Mouse (Mus musculus): ENCODE measurements around the gene Kank2.

The Kank2 gene

DNA sequence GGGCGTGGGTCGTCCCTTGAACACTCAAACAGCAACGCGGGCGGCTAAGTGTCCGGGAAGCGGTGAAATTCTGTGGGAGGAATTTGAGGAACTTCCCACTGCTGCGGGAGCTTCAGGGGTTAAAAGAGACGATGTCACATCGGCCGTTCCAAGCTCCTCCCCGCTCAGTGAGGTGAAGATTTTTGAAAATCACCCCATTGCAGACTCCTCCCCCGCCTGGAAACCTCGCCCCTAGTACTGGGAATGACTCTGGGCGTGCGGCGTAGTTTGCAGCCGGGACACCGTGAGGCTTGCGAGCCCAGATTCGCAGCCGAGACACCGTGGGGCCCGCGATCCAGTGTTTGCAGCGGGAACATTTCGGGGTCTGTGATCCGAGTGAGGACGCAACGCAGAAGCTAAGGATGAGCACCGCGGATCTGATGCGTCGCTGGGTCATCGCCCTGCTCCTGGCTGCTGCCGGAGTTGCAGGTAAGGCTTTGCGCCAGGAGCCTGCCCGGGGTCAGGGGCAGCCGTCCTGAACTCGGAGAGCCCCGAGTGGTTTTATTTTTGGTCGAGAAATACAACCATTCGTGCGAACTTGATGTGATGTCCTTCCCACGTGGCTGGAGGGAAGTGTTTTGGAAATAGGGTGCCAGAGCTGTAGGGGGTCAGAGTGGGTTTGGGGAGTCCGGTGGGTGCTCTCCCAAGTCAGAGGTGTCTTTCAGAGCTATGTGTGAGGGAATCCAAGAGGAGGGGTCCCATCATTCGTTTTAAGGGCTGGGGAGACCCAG lies 75.0 kb downstream of the Kank2 start, which contains the start of gene Ldlr:
Gene Ldlr (plus strand): TSS at position 107 of the 770 bp plus-strand sequence.
- DNase-seq (ENCODE audit: extremely low read depth, low read depth, low spot score): no peak

DNA sequence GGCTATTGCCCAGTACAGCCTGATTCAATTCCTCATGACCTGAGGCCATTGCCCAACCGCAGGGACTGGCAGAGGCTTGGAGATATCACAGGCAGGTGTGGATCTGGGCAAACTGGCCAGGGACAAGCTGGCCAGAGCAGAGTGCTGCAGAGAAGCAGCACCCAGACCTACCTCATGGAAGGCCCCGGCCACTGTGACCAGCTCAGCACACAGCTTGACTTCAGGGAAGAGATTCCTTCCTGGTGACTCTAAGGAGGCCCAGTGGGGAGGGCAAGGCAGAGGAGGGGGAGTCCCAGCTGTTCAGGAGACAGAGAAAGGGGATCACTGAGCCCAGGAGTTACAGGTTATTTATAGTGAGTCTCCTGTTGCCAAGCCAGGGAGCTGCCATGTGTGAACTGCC lies 77.5 kb downstream of the Kank2 start:
- no peak for DNase-seq (ENCODE audit: extremely low read depth, low read depth, low spot score)

DNA sequence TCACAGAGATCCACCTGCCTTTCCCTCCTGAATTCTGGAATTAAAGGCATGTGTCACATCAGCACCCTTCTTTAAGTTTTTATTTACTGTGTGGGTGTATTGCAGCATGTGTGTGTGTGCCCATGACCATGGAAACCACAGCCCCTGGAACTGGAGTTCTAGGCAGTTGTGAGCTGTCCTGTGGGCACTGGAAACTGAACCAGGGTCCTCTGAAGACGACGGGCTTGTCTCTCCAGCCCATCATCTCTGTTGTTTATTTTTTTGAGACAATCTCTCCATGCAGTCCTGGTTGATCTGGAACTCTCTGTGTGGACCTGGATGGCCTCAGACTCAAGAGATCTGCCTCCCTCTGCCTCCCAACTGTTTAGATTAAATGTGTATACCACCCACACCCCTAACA lies 81.5 kb downstream of the Kank2 start:
- DNase-seq (ENCODE audit: extremely low read depth, low read depth, low spot score): no peak
